Mouse (Mus musculus): ENCODE measurements at regions not wholly inside any gene's neighbourhood (a gene's known extent, or its start where the extent isn't known, plus 50 kb on each side); places are given as distances from the start of the nearest gene placed in this dataset.

GRCm38 (mm10) chr15:27409856-27410255 is 56.6 kb upstream of the Ank start:
- no peak for ATAC-seq (replicated peaks; ENCODE audit: low FRiP score, low TSS enrichment, low read depth)
- DNase-seq (ENCODE audit: low spot score), result no peak
- no peaks in the 10 kb centered on the region for H3K36me3 ChIP-seq (ENCODE audit: control insufficient read depth, insufficient read depth, low read length)
- H3K4me3 ChIP-seq (ENCODE audit: low read depth, low read length), result no peak overlapping the region
- H3K4me2 ChIP-seq (ENCODE audit: low read length), result no peak overlapping the region
- no peaks in the 10 kb centered on the region for H3K9me3 ChIP-seq (ENCODE audit: control insufficient read depth, low read length)
- H3K4me1 ChIP-seq (replicated peaks; ENCODE audit: control insufficient read depth, insufficient read depth, low read length), result no peaks in the 10 kb centered on the region
- H3K27ac ChIP-seq (ENCODE audit: low read depth), result no peak overlapping the region
- H3K27me3 ChIP-seq (replicated peaks; ENCODE audit: control insufficient read depth, insufficient read depth, low read length), result no peaks in the 10 kb centered on the region
- H3K9ac ChIP-seq (ENCODE audit: low read length), result no peak overlapping the region
- WGBS, result 70% methylated on average over 8 of the region's 8 CpGs

- H3K36me3 ChIP-seq (ENCODE audit: control insufficient read depth, insufficient read depth, low read length), result no peaks in the 10 kb centered on the region
- no peaks in the 10 kb centered on the region for H3K9me3 ChIP-seq (ENCODE audit: control insufficient read depth, low read length)
- no peak for ATAC-seq (replicated peaks; ENCODE audit: low FRiP score, low TSS enrichment, low read depth)
- no peak overlapping the region for H3K4me2 ChIP-seq (ENCODE audit: low read length)
- 91% methylated on average over 2 of the region's 2 CpGs for WGBS
- H3K4me3 ChIP-seq (ENCODE audit: low read depth, low read length), result no peak overlapping the region
- H3K27me3 ChIP-seq (replicated peaks; ENCODE audit: control insufficient read depth, insufficient read depth, low read length), result no peaks in the 10 kb centered on the region
- no peak overlapping the region for H3K9ac ChIP-seq (ENCODE audit: low read length)
- H3K27ac ChIP-seq (ENCODE audit: low read depth), result no peak overlapping the region
- no peak for DNase-seq (ENCODE audit: low spot score)
- no peaks in the 10 kb centered on the region for H3K4me1 ChIP-seq (replicated peaks; ENCODE audit: control insufficient read depth, insufficient read depth, low read length)
These were observed 54.2 kb upstream of the Ank start for GRCm38 (mm10) chr15:27412304-27412703.

GRCm38 (mm10) chr15:27412761-27413160 is 53.7 kb upstream of the Ank start:
- H3K9ac ChIP-seq (ENCODE audit: low read length), result no peak overlapping the region
- no peak for DNase-seq (ENCODE audit: low spot score)
- no peaks in the 10 kb centered on the region for H3K36me3 ChIP-seq (ENCODE audit: control insufficient read depth, insufficient read depth, low read length)
- ATAC-seq (replicated peaks; ENCODE audit: low FRiP score, low TSS enrichment, low read depth), result no peak
- no peaks in the 10 kb centered on the region for H3K27me3 ChIP-seq (replicated peaks; ENCODE audit: control insufficient read depth, insufficient read depth, low read length)
- no peak overlapping the region for H3K27ac ChIP-seq (ENCODE audit: low read depth)
- H3K4me2 ChIP-seq (ENCODE audit: low read length), result no peak overlapping the region
- no peak overlapping the region for H3K4me3 ChIP-seq (ENCODE audit: low read depth, low read length)
- 54% methylated on average over 1 of the region's 1 CpGs for WGBS
- H3K4me1 ChIP-seq (replicated peaks; ENCODE audit: control insufficient read depth, insufficient read depth, low read length), result no peaks in the 10 kb centered on the region
- H3K9me3 ChIP-seq (ENCODE audit: control insufficient read depth, low read length), result no peaks in the 10 kb centered on the region

- ATAC-seq (replicated peaks; ENCODE audit: low FRiP score, low TSS enrichment, low read depth), result no peak
- Histone ChIP-seq H3K4me1 (replicated peaks; ENCODE audit: control insufficient read depth, insufficient read depth, low read length) (no peaks in the 10 kb centered on the region), H3K4me3 (ENCODE audit: low read depth, low read length) (no peak overlapping the region), H3K27ac (ENCODE audit: low read depth) (no peak overlapping the region), H3K4me2 (ENCODE audit: low read length) (no peak overlapping the region), H3K9ac (ENCODE audit: low read length) (no peak overlapping the region), H3K36me3 (ENCODE audit: control insufficient read depth, insufficient read depth, low read length) (no peaks in the 10 kb centered on the region), H3K9me3 (ENCODE audit: control insufficient read depth, low read length) (no peaks in the 10 kb centered on the region), H3K27me3 (replicated peaks; ENCODE audit: control insufficient read depth, insufficient read depth, low read length) (no peaks in the 10 kb centered on the region)
- DNase-seq (ENCODE audit: low spot score), result no peak
- 78% methylated on average over 7 of the region's 7 CpGs for WGBS
These were observed 53.0 kb upstream of the Ank start for GRCm38 (mm10) chr15:27413486-27413885.

- H3K27me3 ChIP-seq (replicated peaks; ENCODE audit: control insufficient read depth, insufficient read depth, low read length), result no peaks in the 10 kb centered on the region
- no peaks in the 10 kb centered on the region for H3K4me1 ChIP-seq (replicated peaks; ENCODE audit: control insufficient read depth, insufficient read depth, low read length)
- H3K4me2 ChIP-seq (ENCODE audit: low read length), result no peak overlapping the region
- H3K4me3 ChIP-seq (ENCODE audit: low read depth, low read length), result no peak overlapping the region
- DNase-seq (ENCODE audit: low spot score) (peak; percentile 47), ATAC-seq (replicated peaks; ENCODE audit: low FRiP score, low TSS enrichment, low read depth) (no peak)
- H3K9ac ChIP-seq (ENCODE audit: low read length), result no peak overlapping the region
- H3K36me3 ChIP-seq (ENCODE audit: control insufficient read depth, insufficient read depth, low read length), result no peaks in the 10 kb centered on the region
- H3K9me3 ChIP-seq (ENCODE audit: control insufficient read depth, low read length), result no peaks in the 10 kb centered on the region
- no peak overlapping the region for H3K27ac ChIP-seq (ENCODE audit: low read depth)
- 62% methylated on average over 7 of the region's 7 CpGs for WGBS
These were observed 51.7 kb upstream of the Ank start for GRCm38 (mm10) chr15:27414819-27415218.
